Mouse (Mus musculus) forebrain, embryonic 14.5 days (tissue): ENCODE measurements around the gene Armc8. TPM values are rescaled to one million over a fixed set of nuclear protein-coding genes. Genes with fewer than 3 reads are reported as not detected.

Source experiments
- ATAC-seq: fragments of 200-750 bp; cut with Nextera tagmentation; 2 replicates; pipeline ENCODE4 v1.8.0; 2017; ENCODE audit warnings: mild to moderate bottlenecking, moderate library complexity
- DNase-seq: peaks from one replicate; pipeline ENCODE4 v3.0.0-alpha.2; 2015; ENCODE audit warnings: low spot score
- H3K27ac ChIP-seq: fragments of 300-500 bp; sonication (generic); 2 replicates; pipeline ENCODE4 v1.5.1; 2014; ENCODE audit warnings: low read depth, mild to moderate bottlenecking, control low read depth, low read length, moderate library complexity
- H3K27me3 ChIP-seq: fragments of 300-500 bp; sonication (generic); replicated peaks from 2 replicates; pipeline ENCODE4 v1.6.1; 2014; ENCODE audit warnings: low read length, control low read depth, mixed read lengths; ENCODE audit not compliant: control insufficient read depth, insufficient read depth
- H3K36me3 ChIP-seq: fragments of 300-500 bp; sonication (generic); 2 replicates; pipeline ENCODE4 v1.6.1; 2014; ENCODE audit warnings: low read length, control low read depth; ENCODE audit not compliant: control insufficient read depth, insufficient read depth
- H3K4me1 ChIP-seq: fragments of 300-500 bp; sonication (generic); 2 replicates; pipeline ENCODE4 v1.6.1; 2014; ENCODE audit warnings: antibody characterized with exemption, low read length, control low read depth; ENCODE audit not compliant: control insufficient read depth, insufficient read depth
- H3K4me2 ChIP-seq: fragments of 300-500 bp; sonication (generic); 2 replicates; pipeline ENCODE4 v1.6.1; 2014; ENCODE audit warnings: mild to moderate bottlenecking, control low read depth, low read length
- H3K4me3 ChIP-seq: fragments of 300-500 bp; sonication (generic); 2 replicates; pipeline ENCODE4 v1.5.1; 2014; ENCODE audit warnings: low read depth, low read length, control low read depth
- H3K9ac ChIP-seq: fragments of 300-500 bp; sonication (generic); 2 replicates; pipeline ENCODE4 v1.6.1; 2014; ENCODE audit warnings: mild to moderate bottlenecking, low read length, control low read depth, moderate library complexity
- H3K9me3 ChIP-seq: fragments of 300-500 bp; sonication (generic); replicated peaks from 2 replicates; pipeline ENCODE4 v1.6.1; 2016; ENCODE audit warnings: low read length, control low read depth, mixed read lengths; ENCODE audit not compliant: control insufficient read depth
- WGBS: fragments of 180-500 bp; shearing (Covaris S2); extraction: QIAGEN DNeasy Blood & Tissue Kit; methylation state at CpG from one replicate; pipeline ENCODE4 v1.1.7; 2014; 5-methylcytosine and 5-hydroxymethylcytosine counted together
- polyA plus RNA-seq: library from polyadenylated mRNA; unstranded; fragments of >200 nt; fragmentation: Nextera tagmentation; extraction: Ambion mirVana; gene quantifications from 2 replicates; pipeline ENCODE4 v1.2.1, GENCODE M21; 2014

Armc8 gene
- polyA plus RNA-seq, 1 experiment from 2014 or later = 60.6 TPM

GRCm38 (mm10) chr9:99468572-99468971, 100.1 kb downstream of the Armc8 start:
- Histone ChIP-seq H3K4me3 (no peak overlapping the region), H3K4me1 (no peaks in the 10 kb centered on the region), H3K9ac (no peak overlapping the region), H3K4me2 (no peak overlapping the region), H3K9me3 (no peaks in the 10 kb centered on the region), H3K27ac (no peak overlapping the region), H3K27me3 (no peaks in the 10 kb centered on the region), H3K36me3 (no peaks in the 10 kb centered on the region)
- 89% methylated on average over 9 of the region's 9 CpGs for WGBS
- no peak for DNase-seq
- ATAC-seq = no peak

DNA sequence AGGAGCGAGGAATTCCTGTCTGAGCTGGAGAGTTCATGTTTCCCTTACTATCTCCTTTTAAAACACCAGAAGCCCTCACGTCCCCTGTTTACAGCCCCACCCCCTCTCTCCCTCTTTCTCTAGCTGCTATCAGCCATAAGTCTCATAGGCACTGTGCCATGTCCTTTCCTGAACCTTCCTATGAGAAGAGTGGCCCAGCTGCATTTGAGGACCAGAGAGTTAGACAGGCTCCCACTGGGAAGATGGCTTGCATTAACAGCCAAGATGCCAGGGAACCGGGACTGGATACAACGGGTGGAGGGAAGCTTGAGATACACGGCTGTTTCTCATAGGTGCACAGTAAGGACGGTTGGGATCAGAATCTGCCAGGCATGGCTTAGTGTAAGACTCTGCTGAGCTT, 103.8 kb downstream of the Armc8 start:
- no peak for DNase-seq
- Histone ChIP-seq H3K27me3 (no peaks in the 10 kb centered on the region), H3K27ac (no peak overlapping the region), H3K4me3 (no peak overlapping the region), H3K4me2 (no peak overlapping the region), H3K4me1 (no peaks in the 10 kb centered on the region), H3K36me3 (no peaks in the 10 kb centered on the region), H3K9me3 (no peaks in the 10 kb centered on the region), H3K9ac (no peak overlapping the region)
- WGBS = 77% methylated on average over 6 of the region's 6 CpGs
- no peak for ATAC-seq

- Histone ChIP-seq H3K4me3 (no peak overlapping the region), H3K36me3 (no peaks in the 10 kb centered on the region), H3K27me3 (no peaks in the 10 kb centered on the region), H3K4me2 (no peak overlapping the region), H3K27ac (no peak overlapping the region), H3K9ac (no peak overlapping the region), H3K4me1 (no peaks in the 10 kb centered on the region), H3K9me3 (no peaks in the 10 kb centered on the region)
- ATAC-seq = peak; percentile 65; the same call in 1 of the 2 replicates
- peak; percentile 52 for DNase-seq
- WGBS = 70% methylated on average over 4 of the region's 4 CpGs
These were observed 109.0 kb downstream of the Armc8 start for GRCm38 (mm10) chr9:99459730-99460129.

- Histone ChIP-seq H3K9ac (no peak overlapping the region), H3K9me3 (no peaks in the 10 kb centered on the region), H3K27ac (no peak overlapping the region), H3K36me3 (no peaks in the 10 kb centered on the region), H3K4me2 (no peak overlapping the region), H3K4me1 (no peaks in the 10 kb centered on the region), H3K27me3 (no peaks in the 10 kb centered on the region), H3K4me3 (no peak overlapping the region)
- no peak for ATAC-seq
- WGBS = 50% methylated on average over 12 of the region's 12 CpGs
- DNase-seq = peak; percentile 73
These were observed 110.0 kb downstream of the Armc8 start for GRCm38 (mm10) chr9:99458529-99459208.

DNA sequence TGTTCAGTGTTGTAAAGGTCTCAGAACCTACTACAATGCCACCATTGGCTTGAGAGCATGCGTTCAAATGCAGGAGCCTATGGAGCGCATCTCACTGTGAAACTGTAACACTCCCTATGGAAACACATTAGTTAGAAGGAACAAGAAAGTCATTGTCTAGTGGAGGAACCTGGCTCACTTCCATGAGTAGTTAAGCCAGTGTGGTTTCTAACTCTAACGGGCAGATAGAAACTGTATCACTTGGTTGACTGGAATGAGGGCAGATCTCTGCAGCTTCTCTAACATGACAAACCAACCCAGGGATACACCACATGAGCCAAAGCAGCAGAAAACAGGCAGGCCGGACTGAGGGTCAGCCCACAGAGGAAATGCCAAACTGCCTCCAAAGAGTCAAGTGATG, 114.5 kb downstream of the Armc8 start:
- 71% methylated on average over 4 of the region's 4 CpGs for WGBS
- ATAC-seq (no peak), DNase-seq (no peak)
- no peak overlapping the region for H3K27ac ChIP-seq
- no peak overlapping the region for H3K4me2 ChIP-seq
- H3K36me3 ChIP-seq = no peaks in the 10 kb centered on the region
- no peaks in the 10 kb centered on the region for H3K27me3 ChIP-seq
- H3K4me1 ChIP-seq = no peaks in the 10 kb centered on the region
- H3K9ac ChIP-seq = no peak overlapping the region
- H3K9me3 ChIP-seq = no peaks in the 10 kb centered on the region
- H3K4me3 ChIP-seq = no peak overlapping the region

- WGBS = 10% methylated on average over 14 of the region's 14 CpGs
- ATAC-seq (no peak), DNase-seq (no peak)
These were observed 117.5 kb downstream of the Armc8 start, which contains the start of gene Nme9 for GRCm38 (mm10) chr9:99451161-99451560. TSS of gene Nme9 (plus strand) at chr9:99451475.

DNA sequence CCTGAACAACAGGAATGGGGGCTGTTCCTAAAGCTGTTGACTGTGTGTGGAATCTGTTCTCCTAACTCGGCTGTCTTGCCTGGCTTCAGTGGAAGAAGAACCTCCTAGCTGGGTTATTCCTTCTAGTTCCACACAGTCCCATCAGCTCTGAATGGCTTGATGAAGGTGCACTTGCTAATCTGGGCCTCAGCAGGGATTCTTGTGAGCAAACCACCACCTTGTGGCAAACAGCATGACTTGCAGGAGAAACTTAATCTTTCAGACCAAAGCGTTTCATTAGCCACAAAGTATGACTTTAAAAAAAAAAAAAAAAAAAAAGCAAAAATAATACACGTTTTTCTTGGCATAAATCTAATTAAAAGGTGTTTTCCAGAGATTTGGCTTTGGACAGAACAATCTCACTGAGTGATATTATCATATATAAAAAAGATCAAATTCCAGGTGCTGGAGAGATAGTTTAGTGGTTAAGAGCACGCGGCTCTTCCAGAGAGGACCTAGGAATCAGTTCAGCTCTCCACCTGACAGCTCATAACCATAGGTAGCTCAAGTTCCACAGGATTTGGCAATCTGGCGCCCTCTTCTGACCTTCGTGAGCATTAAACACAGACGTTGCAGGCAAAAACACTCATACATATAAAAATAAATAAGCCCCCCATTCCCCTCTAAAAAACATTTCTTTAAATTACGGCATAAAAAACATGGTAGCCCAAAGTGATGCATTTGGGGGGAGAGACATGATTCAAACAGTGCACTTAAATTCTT, 118.6 kb downstream of the Armc8 start:
- H3K27ac ChIP-seq = no peak overlapping the region
- no peaks in the 10 kb centered on the region for H3K4me1 ChIP-seq
- WGBS = 45% methylated on average over 9 of the region's 9 CpGs
- H3K9ac ChIP-seq = no peak overlapping the region
- no peaks in the 10 kb centered on the region for H3K27me3 ChIP-seq
- no peak for ATAC-seq
- no peaks in the 10 kb centered on the region for H3K9me3 ChIP-seq
- no peak overlapping the region for H3K4me3 ChIP-seq
- no peaks in the 10 kb centered on the region for H3K36me3 ChIP-seq
- peak; percentile 71 for DNase-seq
- no peak overlapping the region for H3K4me2 ChIP-seq

More at GRCm38 (mm10) chr9:99451161-99451560, 117.5 kb downstream of the Armc8 start, which contains the start of gene Nme9:
- Histone ChIP-seq H3K4me1 (no peaks in the 10 kb centered on the region), H3K4me2 (0 out of 2 replicates have a peak within 1 kb of the TSS, but pooled peaks have one; percentile 9), H3K27ac (no peak within 1 kb of the TSS), H3K27me3 (no peaks in the 10 kb centered on the region), H3K36me3 (no peaks in the 10 kb centered on the region), H3K9me3 (no peaks in the 10 kb centered on the region), H3K9ac (no peak within 1 kb of the TSS), H3K4me3 (no peak within 1 kb of the TSS)

GRCm38 (mm10) chr9:99447323-99447722, 121.4 kb downstream of the Armc8 start:
- Histone ChIP-seq H3K9me3 (no peaks in the 10 kb centered on the region), H3K27ac (no peak overlapping the region), H3K4me3 (no peak overlapping the region), H3K36me3 (no peaks in the 10 kb centered on the region), H3K27me3 (no peaks in the 10 kb centered on the region), H3K4me2 (no peak overlapping the region), H3K9ac (no peak overlapping the region), H3K4me1 (no peaks in the 10 kb centered on the region)
- WGBS = 45% methylated on average over 3 of the region's 3 CpGs
- ATAC-seq (no peak; the same call in 1 of the 2 replicates), DNase-seq (no peak)

DNA sequence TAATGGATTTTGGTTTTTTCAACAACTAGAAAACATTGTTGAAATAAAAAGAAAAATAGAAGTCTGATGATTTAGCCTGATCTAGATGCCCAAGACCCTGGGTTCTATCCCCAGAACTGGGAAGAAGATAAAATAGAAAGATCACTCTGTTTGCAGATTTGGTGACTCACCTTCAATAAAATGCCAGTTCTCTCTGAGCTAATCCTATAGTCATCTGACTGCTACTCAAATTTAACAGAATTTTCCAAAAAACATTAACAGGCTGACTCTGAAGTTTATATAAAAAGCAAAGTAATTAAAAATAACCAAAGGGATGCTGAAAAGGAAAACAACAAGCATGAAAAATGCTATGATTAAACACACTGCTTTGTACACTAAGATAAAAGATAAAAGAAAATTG, 122.4 kb downstream of the Armc8 start:
- ATAC-seq (no peak), DNase-seq (no peak)
- Histone ChIP-seq H3K9ac (no peak overlapping the region), H3K36me3 (no peaks in the 10 kb centered on the region), H3K9me3 (no peaks in the 10 kb centered on the region), H3K4me1 (no peaks in the 10 kb centered on the region), H3K27ac (no peak overlapping the region), H3K27me3 (no peaks in the 10 kb centered on the region), H3K4me3 (no peak overlapping the region), H3K4me2 (no peak overlapping the region)
